Mouse (Mus musculus) left cerebral cortex, postnatal 10 days (tissue): ENCODE data around the gene Zfp629. TPM values are rescaled to one million over a fixed set of nuclear protein-coding genes. Genes with fewer than 3 reads are reported as not detected.

Experiments used
- DNase-seq, 2 experiments: peaks; one replicate each; pipeline ENCODE4 v3.0.0; 2021 to 2022; ENCODE audit warnings: low spot score in 2 of 2, mixed read lengths in 1 of 2; ENCODE audit errors: extremely low spot score in 1 of 2
- intact Hi-C: fragments of 180-260 bp; cut with DNase I; formaldehyde crosslinking; loops from one replicate; pipeline ENCODE4 v1.15.1; 2025
- total RNA-seq, 2 experiments: library from RNA; stranded (reverse); gene quantifications; 2 replicates each; pipeline ENCODE4 v1.2.3; 2021

Gene Zfp629
- total RNA-seq, 2 experiments from 2014 or later = 22.3 to 29.8 TPM

DNA sequence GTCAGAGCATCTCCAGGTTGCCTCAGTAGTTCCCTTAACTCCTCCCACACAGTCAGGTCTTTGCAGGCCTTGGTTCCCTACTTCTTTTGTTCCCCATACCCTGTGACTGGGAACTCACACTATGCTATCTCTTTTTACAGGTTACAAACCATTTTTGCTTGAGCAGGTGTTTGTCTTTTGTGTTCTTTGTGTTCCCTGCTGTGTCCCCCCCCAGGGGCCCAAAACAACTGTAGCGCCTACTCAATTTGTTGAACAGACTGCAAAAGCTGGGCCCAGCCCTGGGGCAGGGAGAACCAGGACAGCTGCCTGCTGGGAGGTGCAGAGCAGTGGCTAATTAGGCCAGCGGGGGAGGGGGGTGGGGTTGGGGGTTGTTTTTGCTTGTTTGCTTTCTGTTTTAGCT, 2.4 kb upstream of the Zfp629 start:
- intact Hi-C loops = no loop called here
- no peak for DNase-seq

DNA sequence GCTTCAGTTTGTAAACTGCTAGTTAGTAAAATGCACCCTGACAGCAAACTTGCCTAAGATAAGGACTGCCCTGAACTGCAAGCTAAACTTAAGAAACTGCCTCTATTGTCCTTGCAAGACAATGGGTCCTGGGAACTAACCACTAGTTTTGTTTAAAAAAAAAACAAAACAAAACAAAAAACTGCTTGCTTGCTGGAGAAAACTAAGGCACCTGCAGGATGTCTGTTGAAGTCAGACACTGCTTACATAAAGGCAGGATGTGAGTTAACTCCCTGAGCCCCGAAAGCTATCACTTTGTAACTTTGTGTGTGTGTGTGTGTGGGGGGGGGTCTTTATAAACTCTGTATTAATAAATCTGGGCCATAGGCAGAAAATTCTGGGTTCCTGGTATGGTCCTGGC, 1.3 kb upstream of the Zfp629 start:
- intact Hi-C loops = no loop called here
- no peak for DNase-seq

DNA sequence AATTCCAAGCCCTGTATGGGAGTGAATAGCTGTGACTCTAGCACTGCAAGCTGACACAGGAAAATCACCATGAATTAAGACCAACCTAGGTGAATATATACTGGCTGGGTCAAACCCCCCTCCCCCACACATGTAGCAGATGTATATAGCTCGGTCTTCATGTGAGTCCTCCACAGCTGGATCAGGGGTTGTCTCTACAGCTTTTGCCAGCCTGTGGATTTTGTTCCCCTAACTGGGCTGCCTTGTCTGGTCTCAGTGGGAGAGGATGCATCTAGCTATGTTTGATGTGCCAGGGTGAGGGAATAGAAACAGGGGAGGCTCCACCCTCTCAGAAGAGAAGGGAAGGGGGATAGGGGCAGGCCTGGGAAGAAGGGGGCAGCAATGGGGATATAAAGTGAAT, 739 bp upstream of the Zfp629 start:
- DNase-seq = no peak
- intact Hi-C loops = no loop called here

DNA sequence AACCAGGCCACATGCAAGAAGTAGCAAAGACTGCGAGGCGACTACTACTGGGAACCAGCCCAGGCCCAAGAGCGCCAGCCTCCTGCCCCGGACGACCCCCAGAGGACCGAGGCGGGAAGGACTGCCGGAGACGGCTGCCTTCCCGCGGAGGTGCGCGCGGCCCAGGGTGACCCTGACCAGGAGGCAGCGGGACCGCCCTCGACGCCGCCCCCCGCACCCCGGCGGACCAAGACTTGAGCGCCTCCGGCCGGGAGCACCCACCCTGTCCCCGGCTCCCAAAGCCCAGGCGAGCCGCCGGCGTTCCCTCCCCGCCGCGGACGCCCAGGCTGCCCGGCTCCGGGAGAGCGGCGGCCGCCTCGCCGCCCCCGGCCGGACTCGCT, 1.1 kb downstream of the Zfp629 start:
- peak in 1 of 2 experiments; percentile 76 for DNase-seq
- intact Hi-C loops = no loop called here

DNA sequence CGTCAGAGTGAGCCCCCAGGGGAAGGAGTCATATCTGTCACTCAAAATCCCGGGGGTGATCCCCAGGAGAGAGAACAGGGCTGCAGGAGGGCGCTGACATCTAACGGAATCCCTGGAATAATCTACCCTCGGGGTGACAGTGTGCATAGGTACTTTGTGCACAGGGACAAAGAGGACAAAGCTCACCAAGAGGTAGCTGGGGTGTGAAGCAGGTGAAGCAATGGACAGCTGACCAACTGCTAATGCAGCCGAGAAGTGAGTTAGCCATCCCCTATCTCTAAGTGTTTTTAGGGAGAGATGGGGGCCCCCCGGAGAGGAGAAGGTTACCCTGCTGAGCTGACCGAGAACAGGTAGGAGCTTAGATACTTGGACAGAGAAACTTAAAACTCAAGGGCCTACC, 1.5 kb downstream of the Zfp629 start:
- no peak for DNase-seq
- intact Hi-C loops = no loop called here

DNA sequence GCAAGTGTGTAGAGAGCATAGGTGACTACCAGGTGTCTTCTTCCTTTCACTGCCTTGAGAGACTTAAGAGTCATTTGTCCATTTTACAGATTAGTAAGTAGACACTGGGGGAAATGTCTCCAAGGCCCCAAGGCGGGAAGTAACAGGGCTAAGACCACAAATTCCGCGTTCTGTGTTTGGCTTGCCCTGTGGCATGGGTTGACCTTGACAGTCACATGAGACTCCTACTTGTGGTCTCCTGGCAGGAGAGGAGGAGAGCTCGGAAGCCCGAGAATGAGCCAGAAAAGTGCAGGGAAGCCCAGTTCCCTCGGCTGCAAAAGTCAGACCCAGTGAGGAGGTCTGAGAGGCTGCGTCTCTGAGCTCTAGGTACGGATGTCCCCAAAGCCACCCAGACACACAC, 2.1 kb downstream of the Zfp629 start:
- intact Hi-C loops = no loop called here
- DNase-seq = no peak

DNA sequence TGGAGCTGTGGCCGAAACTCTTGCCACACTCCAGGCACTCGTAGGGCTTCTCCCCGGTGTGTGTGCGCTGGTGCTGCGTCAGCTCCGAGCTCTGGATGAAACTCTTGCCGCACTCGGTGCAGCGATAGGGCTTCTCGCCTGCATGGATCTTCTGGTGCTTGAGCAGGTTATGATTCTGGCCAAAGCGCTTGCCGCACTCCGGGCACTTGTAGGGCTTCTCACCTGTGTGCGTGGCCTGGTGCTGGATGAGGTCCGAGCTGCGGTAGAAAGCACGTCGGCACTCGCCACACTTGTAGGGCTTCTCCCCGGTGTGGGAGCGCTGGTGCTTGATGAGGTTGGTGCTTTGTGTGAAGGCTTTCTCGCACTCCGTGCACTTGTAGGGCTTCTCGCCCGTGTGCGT, 4.0 kb downstream of the Zfp629 start:
- no peak for DNase-seq
- intact Hi-C loops = no loop called here

DNA sequence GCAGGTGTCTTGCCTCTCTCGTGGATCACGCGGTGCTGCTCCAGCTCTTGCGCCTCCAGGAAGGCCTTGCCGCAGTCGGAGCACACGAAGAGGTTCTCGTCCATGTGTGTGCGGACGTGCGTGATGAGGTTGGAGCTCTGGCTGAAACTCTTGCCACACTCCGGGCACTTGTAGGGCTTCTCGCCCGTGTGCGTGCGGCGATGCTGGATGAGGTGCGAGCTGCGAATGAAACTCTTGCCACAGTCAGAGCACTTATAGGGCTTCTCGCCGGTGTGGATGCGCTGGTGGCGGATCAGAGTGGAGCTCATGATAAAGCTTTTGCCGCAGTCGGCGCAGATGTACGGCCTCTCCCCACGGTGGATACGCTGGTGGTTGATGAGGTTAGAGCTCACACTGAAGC, 4.6 kb downstream of the Zfp629 start:
- intact Hi-C loops = no loop called here
- peak in 1 of 2 experiments; percentile 20 for DNase-seq

DNA sequence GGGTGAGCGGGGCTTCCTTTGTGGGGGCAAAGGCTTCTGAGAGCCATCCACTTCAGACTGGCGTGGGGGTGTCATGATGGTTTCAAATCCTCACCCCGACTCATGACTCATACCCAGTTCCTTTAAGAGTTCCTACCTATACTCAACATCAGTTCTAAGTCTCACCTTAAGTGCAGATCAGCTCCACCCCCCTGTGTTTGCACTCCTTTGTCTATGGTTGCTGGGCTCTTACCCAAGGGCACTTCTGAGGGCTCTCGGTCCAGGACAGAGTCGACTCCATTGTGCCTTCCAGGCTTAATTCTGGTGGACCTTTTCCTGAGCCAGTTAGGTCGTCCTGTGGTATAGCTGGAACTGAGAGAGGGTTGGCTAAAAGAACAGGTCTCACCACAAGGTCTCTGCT, 8.4 kb downstream of the Zfp629 start:
- no peak for DNase-seq
- intact Hi-C loops = no loop called here

DNA sequence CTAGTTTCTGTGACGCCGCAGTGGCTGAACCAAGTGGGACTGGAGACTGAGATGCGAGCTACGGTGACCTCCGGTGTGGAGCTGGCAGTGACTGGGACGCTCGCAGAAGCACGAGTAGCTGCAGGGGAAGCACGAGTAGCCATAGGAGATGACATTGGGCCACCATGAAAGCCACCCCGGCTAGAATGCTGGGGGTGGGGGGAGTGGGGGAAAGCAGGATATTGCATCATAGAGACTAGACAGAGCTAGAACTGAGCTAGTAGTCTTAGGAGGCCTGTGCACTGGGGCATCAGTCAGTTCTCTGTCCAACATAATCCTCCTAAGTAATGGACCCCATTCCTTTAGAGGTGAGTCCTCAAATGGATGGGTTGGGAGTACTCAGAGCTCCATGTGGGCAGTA, 11.3 kb downstream of the Zfp629 start:
- intact Hi-C loops = no loop called here
- no peak for DNase-seq

DNA sequence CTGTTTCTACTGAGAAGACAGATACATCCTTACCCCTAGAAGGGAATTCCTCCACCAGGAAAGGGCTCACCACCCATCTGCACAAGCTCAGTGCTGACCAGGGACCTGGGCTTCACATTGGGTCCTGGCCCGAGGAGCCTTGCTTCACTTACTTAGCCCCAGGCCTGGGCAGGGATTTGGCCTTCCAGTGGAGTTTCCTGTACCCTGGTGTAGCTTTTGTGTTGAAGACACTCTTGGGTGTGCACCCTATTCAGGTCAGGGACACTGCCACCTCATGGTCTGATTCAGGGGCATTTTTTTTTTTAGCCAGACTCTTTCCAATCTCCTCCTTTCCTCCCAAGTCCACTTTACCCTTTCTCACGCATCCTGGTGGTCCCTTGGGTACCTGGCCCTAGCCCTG, 12.7 kb downstream of the Zfp629 start:
- intact Hi-C loops = loop anchor here (2.0 kb wide), 1 partner anchor 20 kb away; no protein-coding TSS in a partner anchor
- no peak for DNase-seq

DNA sequence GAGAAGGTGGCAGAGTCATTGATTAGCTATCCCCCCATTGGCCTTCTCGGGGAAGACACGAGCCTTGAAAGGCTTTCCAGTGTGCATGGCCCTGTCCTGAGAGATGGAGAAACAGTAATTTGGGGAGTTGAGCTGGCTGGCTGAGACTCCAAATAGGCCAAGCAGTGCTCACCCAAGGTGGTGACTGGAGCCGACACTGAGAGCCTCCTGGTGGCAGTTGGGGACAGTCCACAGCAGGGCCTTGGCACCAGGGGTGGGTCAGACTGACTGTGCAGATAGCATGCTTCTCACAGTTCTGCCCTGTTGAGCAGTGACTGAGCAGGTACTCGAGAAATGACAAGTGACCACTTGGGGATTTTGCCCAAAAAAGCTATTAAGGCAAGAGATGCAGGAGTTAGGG, 13.9 kb downstream of the Zfp629 start:
- intact Hi-C loops = loop anchor here (2.0 kb wide), 1 partner anchor 19 kb away; no protein-coding TSS in a partner anchor
- DNase-seq = no peak

DNA sequence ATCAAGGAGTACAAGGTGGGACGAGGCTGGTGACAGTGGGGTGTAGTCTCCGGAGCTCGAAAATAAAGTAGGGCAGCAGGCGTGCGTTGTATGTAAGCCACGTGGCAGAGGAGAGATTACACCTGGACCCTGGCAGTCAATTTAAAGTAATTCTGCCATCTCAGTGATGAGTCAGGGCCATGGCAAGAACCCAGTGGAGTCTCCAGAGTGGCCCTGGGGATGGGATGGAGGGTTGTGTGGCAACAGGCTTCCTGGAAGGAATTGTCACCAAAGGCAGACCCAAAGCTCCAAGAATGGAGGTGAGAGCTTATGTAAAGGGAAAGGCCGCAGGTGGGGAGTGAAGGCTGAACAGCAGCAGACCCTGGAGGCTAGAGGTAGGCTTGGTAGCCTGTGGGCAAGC, 15.0 kb downstream of the Zfp629 start:
- intact Hi-C loops = no loop called here
- DNase-seq = no peak

DNA sequence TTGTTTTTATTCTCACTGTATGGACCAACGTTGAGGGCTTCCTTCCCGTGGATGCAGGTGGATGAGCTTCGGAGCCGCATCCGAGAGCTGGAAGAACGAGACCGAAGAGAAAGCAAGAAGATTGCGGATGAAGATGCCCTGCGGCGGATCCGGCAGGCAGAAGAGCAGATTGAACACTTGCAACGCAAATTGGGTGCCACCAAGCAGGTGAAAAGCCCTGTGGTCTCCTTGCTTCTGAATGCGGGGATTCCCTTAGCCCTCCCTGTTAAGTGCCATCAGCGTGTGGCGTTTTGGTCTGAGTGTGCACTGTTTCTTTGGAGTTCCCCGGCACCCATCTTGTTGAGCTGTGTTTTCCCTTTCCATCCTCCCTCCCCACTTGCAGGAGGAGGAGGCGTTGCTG, 18.9 kb downstream of the Zfp629 start:
- intact Hi-C loops = no loop called here
- no peak for DNase-seq

DNA sequence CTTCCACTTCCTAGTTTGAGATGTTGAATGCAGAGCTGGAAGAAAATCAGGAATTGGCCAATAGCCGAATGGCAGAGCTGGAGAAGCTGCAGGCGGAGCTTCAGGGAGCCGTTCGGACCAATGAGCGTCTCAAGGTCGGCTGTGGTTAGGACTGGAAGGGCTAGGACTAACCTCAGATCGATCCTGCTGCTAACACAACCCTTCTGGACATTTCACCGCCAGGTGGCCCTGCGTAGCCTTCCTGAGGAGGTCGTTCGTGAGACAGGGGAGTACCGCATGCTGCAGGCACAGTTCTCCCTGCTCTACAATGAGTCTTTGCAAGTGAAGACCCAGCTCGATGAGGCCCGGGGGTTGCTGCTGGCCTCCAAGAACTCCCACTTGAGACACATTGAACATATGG, 23.0 kb downstream of the Zfp629 start:
- DNase-seq = no peak
- intact Hi-C loops = no loop called here

DNA sequence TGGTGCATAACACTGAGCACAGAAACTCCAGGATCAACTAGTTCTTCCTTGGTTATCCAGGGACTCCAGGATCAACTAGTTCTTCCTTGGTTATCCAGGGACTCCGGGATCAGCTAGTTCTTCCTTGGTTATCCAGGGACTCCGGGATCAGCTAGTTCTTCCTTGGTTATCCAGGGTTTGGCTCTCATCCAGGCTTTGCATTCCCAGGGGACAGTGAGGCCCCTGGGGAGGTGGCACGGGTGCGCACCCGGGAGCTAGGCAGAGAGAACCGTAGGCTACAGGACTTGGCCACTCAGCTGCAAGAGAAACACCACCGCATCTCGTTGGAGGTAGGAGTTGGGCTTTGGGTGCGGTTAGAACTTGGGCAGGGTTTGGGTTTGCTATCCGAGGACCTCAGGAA, 24.5 kb downstream of the Zfp629 start:
- no peak for DNase-seq
- intact Hi-C loops = no loop called here

DNA sequence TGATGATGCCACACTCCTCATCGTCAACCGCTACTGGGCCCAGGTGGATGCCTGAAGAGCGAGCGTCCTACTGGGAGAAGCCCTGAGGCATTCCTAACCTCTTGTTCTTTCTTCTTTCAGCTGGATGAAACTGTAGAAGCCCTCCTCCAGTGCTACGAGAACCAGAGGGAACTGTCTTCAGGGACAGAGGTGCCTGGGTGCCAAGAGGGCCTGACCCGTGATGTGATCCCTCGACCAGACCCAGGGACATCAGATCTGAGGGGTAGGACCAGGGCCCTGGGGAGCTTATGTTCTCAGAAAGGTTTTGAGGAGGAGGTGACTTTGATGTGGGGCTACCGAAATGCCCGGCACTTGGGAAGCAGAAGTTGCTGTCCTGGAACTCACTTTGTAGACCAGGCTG, 26.0 kb downstream of the Zfp629 start:
- intact Hi-C loops = no loop called here
- DNase-seq = no peak

DNA sequence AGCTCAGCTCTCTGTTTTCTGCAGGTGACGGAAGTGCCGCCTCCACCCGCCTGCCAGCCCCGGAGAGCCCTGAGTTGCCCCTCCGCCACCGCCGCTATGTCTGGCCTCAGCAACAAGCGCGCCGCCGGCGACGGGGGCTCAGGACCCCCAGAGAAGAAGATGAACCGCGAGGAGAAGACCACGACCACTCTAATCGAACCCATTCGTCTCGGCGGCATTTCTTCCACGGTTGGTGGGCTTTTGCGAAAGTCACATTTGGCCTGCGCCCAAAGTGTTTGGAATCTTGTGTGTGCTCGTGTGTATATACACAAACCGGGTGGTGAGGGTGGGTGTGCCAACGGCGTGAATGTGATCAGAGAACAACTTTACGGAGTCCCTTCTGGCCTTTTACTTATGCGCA, 26.7 kb downstream of the Zfp629 start:
- intact Hi-C loops = no loop called here
- DNase-seq = no peak

DNA sequence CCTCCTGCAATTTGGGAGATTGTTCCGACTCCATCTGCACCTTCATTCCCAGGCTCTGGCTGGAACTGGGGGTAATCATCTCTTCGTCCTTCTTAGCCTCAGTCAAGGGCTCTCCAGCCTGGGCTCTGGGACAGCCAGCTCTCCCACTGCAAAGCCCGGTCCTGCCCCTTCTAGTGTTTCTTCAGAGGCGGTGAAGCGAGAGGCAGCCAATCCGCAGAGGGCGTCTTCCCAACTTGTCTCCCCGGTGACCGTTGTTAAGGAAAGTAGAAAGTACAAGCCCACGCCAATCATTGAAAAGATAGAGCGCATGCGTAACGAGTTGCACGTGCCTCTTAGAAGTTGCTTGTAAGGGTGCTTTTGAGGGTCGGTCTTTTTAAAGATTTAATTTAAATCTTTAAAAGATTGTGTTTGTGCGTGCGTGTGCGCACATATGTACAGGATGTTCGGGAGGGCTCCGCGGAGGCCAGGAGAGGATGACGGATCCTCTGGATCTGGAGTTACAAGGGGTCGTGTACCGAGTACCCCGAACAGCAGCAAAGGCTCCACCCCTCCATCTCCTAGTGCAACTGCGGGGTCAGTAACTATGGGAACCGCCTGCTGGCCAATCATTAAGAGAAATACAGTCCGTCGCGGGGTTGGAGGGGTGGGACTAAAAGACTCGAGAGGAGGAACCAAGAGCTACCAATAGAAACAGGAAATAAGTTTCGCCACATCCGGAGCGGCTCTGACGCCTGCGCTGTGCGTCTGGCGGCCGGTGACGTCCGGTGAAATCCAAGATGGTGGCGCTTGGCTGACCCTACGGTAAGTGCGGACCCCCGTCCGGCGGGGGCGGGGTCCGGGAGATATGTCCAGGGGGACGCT, 27.4 kb downstream of the Zfp629 start, which contains the start of the genes Ccdc189 and Rnf40:
TSS of gene Ccdc189 (minus strand) at position 585 of the 861 bp plus-strand sequence.
TSS of gene Rnf40 (plus strand) at position 757 of the 861 bp plus-strand sequence.
- intact Hi-C loops = no loop called here
- DNase-seq = peak; percentile 96

DNA sequence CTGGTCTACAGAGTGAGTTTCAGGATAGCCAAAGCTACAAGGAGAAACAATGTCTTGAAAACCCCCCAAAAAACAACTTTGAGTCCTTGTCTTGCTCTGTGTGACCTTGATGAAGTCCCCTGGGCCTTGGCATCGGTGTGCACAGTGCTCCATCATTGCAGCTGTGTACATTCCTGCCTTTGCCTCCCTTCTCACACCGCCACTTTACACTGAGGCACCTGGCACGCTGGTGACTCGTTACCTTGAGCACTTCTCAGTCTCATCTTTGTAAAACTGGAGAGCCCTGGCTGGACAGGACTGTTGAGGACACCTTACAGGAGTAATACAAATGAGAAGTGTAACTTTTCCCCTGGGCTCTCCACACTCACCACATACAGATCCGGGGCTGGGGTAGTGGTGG, 28.4 kb downstream of the Zfp629 start:
- DNase-seq = peak in 1 of 2 experiments; percentile 11
- intact Hi-C loops = no loop called here

DNA sequence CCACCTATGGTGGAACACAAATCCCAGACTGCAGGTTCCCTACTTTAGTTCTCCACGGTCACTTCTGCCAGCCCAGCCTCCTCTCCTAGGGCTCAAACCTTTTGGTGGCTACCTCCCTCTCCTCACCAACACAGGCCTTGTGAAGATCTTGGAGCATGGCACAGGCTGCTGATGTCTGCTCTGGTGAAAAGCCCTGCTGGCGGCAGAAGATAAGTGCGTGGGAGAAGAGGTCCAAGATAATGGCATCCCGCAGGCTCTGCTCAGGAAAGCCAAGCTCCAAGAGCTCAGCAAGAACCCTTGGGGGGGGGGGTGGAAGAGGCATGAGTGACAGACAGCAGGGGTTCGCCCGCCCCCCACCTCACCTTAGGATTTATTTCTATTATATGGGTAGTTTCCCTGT, 29.4 kb downstream of the Zfp629 start:
- DNase-seq = peak in 1 of 2 experiments; percentile 13
- intact Hi-C loops = no loop called here
